Mouse (Mus musculus): Measurements from ENCODE around the gene Ano4. TPM values are rescaled to one million over a fixed set of nuclear protein-coding genes. Genes with fewer than 3 reads are reported as not detected.

Gene Ano4
- total and polyA plus RNA-seq, 2 experiments = 0.09 TPM; not detected in 1

DNA sequence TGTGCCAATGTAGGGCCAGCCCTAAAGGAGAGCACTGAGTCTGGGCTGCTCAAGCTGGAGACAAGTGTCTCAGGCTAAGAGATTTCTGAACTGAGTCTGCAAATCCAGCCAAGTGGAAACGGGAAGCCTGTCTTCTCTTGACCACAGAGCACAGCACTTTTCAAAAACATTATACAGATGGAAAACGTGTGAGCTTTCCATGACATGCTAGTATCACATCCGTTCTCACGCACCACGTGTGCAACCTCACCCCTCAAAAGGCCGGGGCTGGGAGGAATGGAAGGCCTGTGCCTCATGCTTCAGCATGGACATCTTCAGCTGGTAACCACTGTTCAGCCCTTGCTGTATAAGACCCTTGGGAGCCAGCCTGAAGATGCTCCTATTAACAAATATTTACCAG, 230.2 kb downstream of the Ano4 start:
- TF ChIP-seq CTCF (IDR thresholded peaks at IDR 0.05; ENCODE audit: low read depth, low read length) (no peak), POLR2A (IDR thresholded peaks at IDR 0.05; ENCODE audit: extremely low read depth, insufficient read depth, low read length) (no peak)
- no peak for DNase-seq (ENCODE audit: extremely low read depth, low read depth, low spot score)
- 83% methylated on average over 6 of the region's 6 CpGs for WGBS

DNA sequence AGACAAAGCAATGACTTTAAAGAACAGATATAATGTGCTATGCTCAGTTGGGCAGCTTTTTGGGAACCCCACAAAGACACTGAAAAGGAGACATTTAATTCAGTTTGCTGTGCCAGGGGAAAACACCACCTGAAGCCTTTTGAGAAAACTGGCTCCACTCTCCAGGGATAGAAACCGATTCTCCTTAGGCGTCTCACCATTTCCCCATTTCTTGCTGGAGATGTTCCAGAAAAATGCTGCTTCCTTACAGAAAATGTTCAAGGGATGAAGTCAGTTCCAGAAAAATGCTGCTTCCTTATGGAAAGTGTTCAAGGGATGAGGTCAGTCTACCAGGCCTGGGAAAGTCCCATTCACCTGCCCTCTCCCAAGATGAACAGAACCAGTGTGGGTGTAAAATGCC, 233.1 kb downstream of the Ano4 start:
- H3K27me3 ChIP-seq (ENCODE audit: control insufficient read depth, insufficient read depth, low read length) = no peaks in the 10 kb centered on the region
- H3K4me1 ChIP-seq (ENCODE audit: control insufficient read depth, insufficient read depth, low read length) = no peaks in the 10 kb centered on the region
- WGBS = 87% methylated on average over 2 of the region's 2 CpGs
- TF ChIP-seq CTCF (IDR thresholded peaks at IDR 0.05; ENCODE audit: low read depth, low read length) (no peak), POLR2A (IDR thresholded peaks at IDR 0.05; ENCODE audit: extremely low read depth, insufficient read depth, low read length) (no peak)
- no peak overlapping the region for H3K27ac ChIP-seq (replicated peaks; ENCODE audit: insufficient read depth, low read depth, low read length)
- no peak overlapping the region for H3K4me3 ChIP-seq (ENCODE audit: insufficient read depth, low read depth, low read length)
- DNase-seq (ENCODE audit: extremely low read depth, low read depth, low spot score) = no peak
- no peaks in the 10 kb centered on the region for H3K36me3 ChIP-seq (ENCODE audit: control insufficient read depth, insufficient read depth, low read length)
- H3K9ac ChIP-seq (ENCODE audit: low read depth, low read length) = no peak overlapping the region
- no peaks in the 10 kb centered on the region for H3K79me2 ChIP-seq (ENCODE audit: control insufficient read depth, insufficient read depth, low read length)

More for the DNA sequence above, 230.2 kb downstream of the Ano4 start:
- Histone ChIP-seq H3K36me3 (ENCODE audit: control insufficient read depth, insufficient read depth, low read length) (no peaks in the 10 kb centered on the region), H3K4me3 (ENCODE audit: insufficient read depth, low read depth, low read length) (no peak overlapping the region), H3K27me3 (ENCODE audit: control insufficient read depth, insufficient read depth, low read length) (no peaks in the 10 kb centered on the region), H3K4me1 (ENCODE audit: control insufficient read depth, insufficient read depth, low read length) (no peaks in the 10 kb centered on the region), H3K9ac (ENCODE audit: low read depth, low read length) (no peak overlapping the region), H3K79me2 (ENCODE audit: control insufficient read depth, insufficient read depth, low read length) (no peaks in the 10 kb centered on the region), H3K27ac (replicated peaks; ENCODE audit: insufficient read depth, low read depth, low read length) (no peak overlapping the region)

DNA sequence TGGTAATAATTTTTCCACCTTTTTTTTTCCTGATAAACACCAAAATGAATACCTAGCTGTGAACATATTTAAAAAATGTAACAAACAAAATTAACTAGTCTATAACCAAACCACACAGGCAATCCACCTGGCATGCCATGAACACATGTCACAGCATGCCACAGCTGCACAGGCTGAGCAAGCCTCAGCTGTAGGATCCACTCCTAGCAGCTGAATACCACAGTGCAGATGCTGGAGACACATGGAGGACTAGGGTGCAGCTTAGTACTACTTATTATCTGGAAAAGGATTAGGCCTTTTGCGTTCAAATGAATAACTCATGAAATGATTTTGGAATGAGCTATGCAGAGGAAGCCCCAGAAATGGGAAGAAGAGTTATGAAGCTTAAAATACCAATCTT, 233.6 kb downstream of the Ano4 start:
- TF ChIP-seq CTCF (IDR thresholded peaks at IDR 0.05; ENCODE audit: low read depth, low read length) = no peak
- no peak overlapping the region for H3K9ac ChIP-seq (ENCODE audit: low read depth, low read length)
- 88% methylated on average over 1 of the region's 1 CpGs for whole genome bisulfite sequencing
- H3K4me1 ChIP-seq (ENCODE audit: control insufficient read depth, insufficient read depth, low read length) = no peaks in the 10 kb centered on the region
- no peak for DNase-seq (ENCODE audit: extremely low read depth, low read depth, low spot score)
- H3K79me2 ChIP-seq (ENCODE audit: control insufficient read depth, insufficient read depth, low read length) = no peaks in the 10 kb centered on the region
- no peaks in the 10 kb centered on the region for H3K36me3 ChIP-seq (ENCODE audit: control insufficient read depth, insufficient read depth, low read length)
- H3K27ac ChIP-seq (replicated peaks; ENCODE audit: insufficient read depth, low read depth, low read length) = no peak overlapping the region
- H3K27me3 ChIP-seq (ENCODE audit: control insufficient read depth, insufficient read depth, low read length) = no peaks in the 10 kb centered on the region
- no peak overlapping the region for H3K4me3 ChIP-seq (ENCODE audit: insufficient read depth, low read depth, low read length)

DNA sequence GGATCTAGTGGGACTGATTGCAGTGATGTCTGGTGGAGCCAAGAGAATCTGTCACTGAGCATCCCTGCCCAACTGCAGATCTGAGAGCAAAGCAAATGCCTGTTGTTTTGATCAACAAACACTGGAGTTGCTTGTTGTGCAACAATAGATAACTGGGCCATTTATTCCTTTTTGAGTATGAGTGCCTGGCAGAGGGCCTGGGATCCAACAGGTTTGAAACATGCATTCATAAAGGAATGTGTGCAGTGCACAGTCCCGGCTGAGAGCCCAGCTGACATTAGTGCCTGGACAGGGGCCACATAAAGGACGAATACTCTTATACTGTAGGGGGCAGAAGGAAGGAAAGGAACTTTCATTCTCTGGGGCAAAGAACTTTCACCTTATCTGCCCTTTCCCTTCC, 241.0 kb downstream of the Ano4 start:
- Histone ChIP-seq H3K9ac (ENCODE audit: low read depth, low read length) (no peak overlapping the region), H3K79me2 (ENCODE audit: control insufficient read depth, insufficient read depth, low read length) (no peaks in the 10 kb centered on the region), H3K36me3 (ENCODE audit: control insufficient read depth, insufficient read depth, low read length) (no peaks in the 10 kb centered on the region), H3K4me3 (ENCODE audit: insufficient read depth, low read depth, low read length) (no peak overlapping the region), H3K27ac (replicated peaks; ENCODE audit: insufficient read depth, low read depth, low read length) (no peak overlapping the region), H3K27me3 (ENCODE audit: control insufficient read depth, insufficient read depth, low read length) (no peaks in the 10 kb centered on the region), H3K4me1 (ENCODE audit: control insufficient read depth, insufficient read depth, low read length) (no peaks in the 10 kb centered on the region)
- WGBS = 46% methylated on average over 2 of the region's 2 CpGs
- DNase-seq (ENCODE audit: extremely low read depth, low read depth, low spot score) = peak; percentile 22
- TF ChIP-seq CTCF (IDR thresholded peaks at IDR 0.05; ENCODE audit: low read depth, low read length) = no peak
- no peak for TF ChIP-seq POLR2A (IDR thresholded peaks at IDR 0.05; ENCODE audit: extremely low read depth, insufficient read depth, low read length)

DNA sequence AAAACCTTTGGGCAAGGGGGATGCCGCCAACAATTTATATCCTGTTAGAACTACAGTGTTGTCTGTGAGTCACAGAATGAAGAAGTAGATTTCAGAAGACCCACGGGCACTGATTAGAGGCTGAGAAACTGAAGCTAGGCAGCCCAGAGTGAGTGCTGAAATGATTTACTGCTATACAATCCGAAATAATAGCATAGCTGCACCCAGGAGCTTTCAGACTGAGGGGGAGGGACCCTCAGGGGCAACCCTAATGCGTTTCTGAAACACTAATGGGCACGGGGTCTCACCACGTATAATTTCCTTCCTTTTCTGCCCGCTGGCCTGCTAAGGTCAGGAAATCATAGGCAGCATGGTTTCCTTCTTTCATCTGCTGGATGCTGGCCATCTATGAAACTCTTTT, 242.5 kb downstream of the Ano4 start:
- H3K79me2 ChIP-seq (ENCODE audit: control insufficient read depth, insufficient read depth, low read length) = no peaks in the 10 kb centered on the region
- no peak overlapping the region for H3K27ac ChIP-seq (replicated peaks; ENCODE audit: insufficient read depth, low read depth, low read length)
- no peak for TF ChIP-seq CTCF (IDR thresholded peaks at IDR 0.05; ENCODE audit: low read depth, low read length)
- TF ChIP-seq POLR2A (IDR thresholded peaks at IDR 0.05; ENCODE audit: extremely low read depth, insufficient read depth, low read length) = no peak
- H3K9ac ChIP-seq (ENCODE audit: low read depth, low read length) = no peak overlapping the region
- H3K36me3 ChIP-seq (ENCODE audit: control insufficient read depth, insufficient read depth, low read length) = no peaks in the 10 kb centered on the region
- no peak for DNase-seq (ENCODE audit: extremely low read depth, low read depth, low spot score)
- no peaks in the 10 kb centered on the region for H3K27me3 ChIP-seq (ENCODE audit: control insufficient read depth, insufficient read depth, low read length)
- 67% methylated on average over 7 of the region's 7 CpGs for WGBS
- no peak overlapping the region for H3K4me3 ChIP-seq (ENCODE audit: insufficient read depth, low read depth, low read length)
- no peaks in the 10 kb centered on the region; the same call in 1 of the 2 replicates for H3K4me1 ChIP-seq (ENCODE audit: control insufficient read depth, insufficient read depth, low read length)

DNA sequence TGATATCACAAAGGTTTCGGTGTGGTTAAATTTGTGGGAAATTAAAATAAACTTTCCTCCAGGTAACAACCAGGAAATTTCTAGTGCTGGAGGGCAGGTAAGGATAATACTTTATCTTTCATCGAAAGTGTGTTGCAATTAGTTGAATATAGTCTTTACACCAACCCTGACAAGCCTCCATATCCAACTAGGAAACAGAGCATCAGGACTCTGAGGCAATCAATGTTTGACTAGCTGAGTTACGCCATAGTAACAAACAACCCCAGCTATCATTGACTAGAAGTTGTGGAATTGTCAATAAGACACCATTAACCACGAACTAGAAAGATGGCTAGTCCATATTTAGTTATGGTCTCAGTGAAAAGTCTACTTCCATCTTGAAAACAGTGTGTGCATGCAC, 246.4 kb downstream of the Ano4 start:
- no peaks in the 10 kb centered on the region; the same call in 1 of the 2 replicates for H3K4me1 ChIP-seq (ENCODE audit: control insufficient read depth, insufficient read depth, low read length)
- 24% methylated on average over 4 of the region's 4 CpGs for WGBS
- TF ChIP-seq CTCF (IDR thresholded peaks at IDR 0.05; ENCODE audit: low read depth, low read length) (no peak), POLR2A (IDR thresholded peaks at IDR 0.05; ENCODE audit: extremely low read depth, insufficient read depth, low read length) (no peak)
- no peak overlapping the region for H3K4me3 ChIP-seq (ENCODE audit: insufficient read depth, low read depth, low read length)
- H3K36me3 ChIP-seq (ENCODE audit: control insufficient read depth, insufficient read depth, low read length) = no peaks in the 10 kb centered on the region
- no peaks in the 10 kb centered on the region for H3K27me3 ChIP-seq (ENCODE audit: control insufficient read depth, insufficient read depth, low read length)
- H3K79me2 ChIP-seq (ENCODE audit: control insufficient read depth, insufficient read depth, low read length) = no peaks in the 10 kb centered on the region
- no peak overlapping the region for H3K9ac ChIP-seq (ENCODE audit: low read depth, low read length)
- DNase-seq (ENCODE audit: extremely low read depth, low read depth, low spot score) = peak; percentile 68
- no peak overlapping the region for H3K27ac ChIP-seq (replicated peaks; ENCODE audit: insufficient read depth, low read depth, low read length)
